Mouse (Mus musculus) ES-Bruce4 (cell line): ENCODE measurements around the gene Coro2a.

Source experiments
- CTCF ChIP-seq: IDR thresholded peaks from one replicate; pipeline ENCODE4 v1.8.1; 2011; ENCODE audit warnings: low read depth, low read length
- POLR2A ChIP-seq: IDR thresholded peaks from one replicate; pipeline ENCODE4 v1.8.1; 2011; ENCODE audit warnings: low read length; ENCODE audit not compliant: insufficient read depth

- no peak for TF ChIP-seq CTCF
- no peak for TF ChIP-seq POLR2A
These were observed 12.9 kb downstream of the Coro2a start for GRCm38 (mm10) chr4:46589151-46589550.
